Mouse (Mus musculus): ENCODE results near the gene Svep1. TPM values are rescaled to one million over a fixed set of nuclear protein-coding genes. Genes with fewer than 3 reads are reported as not detected.

The Svep1 gene
- total RNA-seq, 2 experiments from 2014 or later, result not detected

Other genes starting within 250 kb of the Svep1 start
- gene Txndc8, start 197.7 kb downstream of the Svep1 start, total RNA-seq (2015), result not detected in 2 replicates
- gene Txndc8, start 197.7 kb downstream of the Svep1 start, total RNA-seq (2017), result not detected in 2 replicates
- gene Musk, start 79.1 kb upstream of the Svep1 start, total RNA-seq (2015), result not detected in 2 replicates
- gene Musk, start 79.1 kb upstream of the Svep1 start, total RNA-seq (2017), result 0.46 TPM in 1 of 2 replicates, not detected in the other

Measured in megakaryocyte progenitor cell, adult 5-6 weeks (primary cell).